Mouse (Mus musculus): ENCODE results near the gene Ndufv1.
"Not testable (repeated sequence)": the region's sequence is repeated elsewhere in the genome, so short reads cannot be mapped to it uniquely, and the experiment has no call there.

Gene Ndufv1

GRCm38 (mm10) chr19:3974608-3975007 lies 38.0 kb downstream of the Ndufv1 start:
- not testable (repeated sequence) for DNase-seq (ENCODE audit: low spot score)

GRCm38 (mm10) chr19:3972229-3972628 lies 40.4 kb downstream of the Ndufv1 start, which contains the start of gene Aldh3b2:
Gene Aldh3b2 (plus strand): TSS chr19:3972328.
- DNase-seq (ENCODE audit: low spot score), result no peak

GRCm38 (mm10) chr19:3967258-3967657 lies 45.3 kb downstream of the Ndufv1 start:
- DNase-seq (ENCODE audit: low spot score), result no peak

- no peak for DNase-seq (ENCODE audit: low spot score)
These were observed 46.1 kb downstream of the Ndufv1 start for GRCm38 (mm10) chr19:3966330-3967075.

GRCm38 (mm10) chr19:3964030-3964429 lies 48.6 kb downstream of the Ndufv1 start:
- DNase-seq (ENCODE audit: low spot score), result no peak

- DNase-seq (ENCODE audit: low spot score), result no peak
These were observed 50.1 kb downstream of the Ndufv1 start for GRCm38 (mm10) chr19:3962469-3962868.

- DNase-seq (ENCODE audit: low spot score), result not testable (repeated sequence)
These were observed 50.8 kb downstream of the Ndufv1 start for GRCm38 (mm10) chr19:3961805-3962204.

GRCm38 (mm10) chr19:3960211-3960610 lies 52.4 kb downstream of the Ndufv1 start:
- DNase-seq (ENCODE audit: low spot score), result no peak

- DNase-seq (ENCODE audit: low spot score), result no peak
These were observed 53.6 kb downstream of the Ndufv1 start for GRCm38 (mm10) chr19:3959030-3959429.

- no peak for DNase-seq (ENCODE audit: low spot score)
These were observed 54.1 kb downstream of the Ndufv1 start, which contains the start of gene Aldh3b3 for GRCm38 (mm10) chr19:3958470-3958869. Gene Aldh3b3 (plus strand): TSS chr19:3958645.

All from ovary, postnatal 10 days (tissue).